Mouse (Mus musculus): ENCODE results near the gene Rad23a.

DNA sequence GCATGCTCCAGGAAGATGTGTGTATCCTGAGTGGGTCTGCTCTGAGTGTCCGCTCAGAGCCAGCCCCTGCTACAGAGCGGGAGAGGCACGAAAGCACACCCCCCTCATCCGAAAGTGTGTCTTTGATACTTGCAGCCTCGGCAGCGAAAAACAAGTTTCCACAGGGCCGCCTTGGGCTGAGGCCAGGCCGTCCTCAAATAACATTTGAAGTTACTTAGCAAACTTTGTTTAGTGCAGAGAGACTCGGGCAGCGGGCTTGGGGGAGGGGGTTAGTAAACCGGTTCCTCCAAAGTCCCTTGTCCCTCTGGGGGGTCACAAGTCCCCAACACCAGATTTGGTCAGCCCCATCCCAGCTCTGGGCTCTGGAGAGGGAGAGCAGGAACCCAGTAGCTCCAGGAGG, 51.6 kb downstream of the Rad23a start:
- no peak for TF ChIP-seq CTCF (IDR thresholded peaks at IDR 0.05; ENCODE audit: borderline replicate concordance, extremely low read depth, insufficient read depth, insufficient read length)
- TF ChIP-seq POLR2A (IDR thresholded peaks at IDR 0.05; ENCODE audit: borderline replicate concordance, extremely low read depth, insufficient read depth, insufficient read length, poor library complexity, severe bottlenecking) = no peak
